Mouse (Mus musculus) embryonic facial prominence, embryonic 11.5 days (tissue): ENCODE measurements around the gene Celf2. TPM values are rescaled to one million over a fixed set of nuclear protein-coding genes. Genes with fewer than 3 reads are reported as not detected.

Experiments used
- ATAC-seq: fragments of 200-750 bp; cut with Nextera tagmentation; replicated peaks from 2 replicates; pipeline ENCODE4 v1.8.0; 2017; ENCODE audit warnings: low read depth; ENCODE audit not compliant: insufficient number of reproducible peaks, low FRiP score, low TSS enrichment
- DNase-seq: peaks from one replicate; pipeline ENCODE4 v3.0.0-alpha.2; 2015; ENCODE audit warnings: low spot score
- H3K27ac ChIP-seq: fragments of 300-500 bp; sonication (generic); replicated peaks from 2 replicates; pipeline ENCODE4 v1.5.1; 2014; ENCODE audit warnings: mild to moderate bottlenecking, low read depth, low read length, control low read depth
- H3K27me3 ChIP-seq: fragments of 300-500 bp; sonication (generic); 2 replicates; pipeline ENCODE4 v1.6.1; 2014; ENCODE audit warnings: mild to moderate bottlenecking, low read length, moderate library complexity, mixed read lengths; ENCODE audit not compliant: control insufficient read depth, insufficient read depth
- H3K36me3 ChIP-seq: fragments of 300-500 bp; sonication (generic); replicated peaks from 2 replicates; pipeline ENCODE4 v1.6.1; 2014; ENCODE audit warnings: low read depth, mild to moderate bottlenecking, low read length, moderate library complexity, mixed read lengths; ENCODE audit not compliant: control insufficient read depth, insufficient read depth
- H3K4me1 ChIP-seq: fragments of 300-500 bp; sonication (generic); 2 replicates; pipeline ENCODE4 v1.6.1; 2014; ENCODE audit warnings: low read length, mixed read lengths; ENCODE audit not compliant: control insufficient read depth, insufficient read depth
- H3K4me2 ChIP-seq: fragments of 300-500 bp; sonication (generic); 2 replicates; pipeline ENCODE4 v1.6.1; 2014; ENCODE audit warnings: low read depth, mild to moderate bottlenecking, control low read depth, low read length, moderate library complexity
- H3K4me3 ChIP-seq: fragments of 300-500 bp; sonication (generic); 2 replicates; pipeline ENCODE4 v1.5.1; 2014; ENCODE audit warnings: low read depth, low read length, control low read depth
- H3K9ac ChIP-seq: fragments of 300-500 bp; sonication (generic); replicated peaks from 2 replicates; pipeline ENCODE4 v1.6.1; 2014; ENCODE audit warnings: mild to moderate bottlenecking, control low read depth, low read length
- H3K9me3 ChIP-seq: fragments of 300-500 bp; sonication (generic); replicated peaks from 2 replicates; pipeline ENCODE4 v1.6.1; 2016; ENCODE audit warnings: mild to moderate bottlenecking, low read length, inconsistent platforms, mixed read lengths; ENCODE audit not compliant: control insufficient read depth
- WGBS: fragments of 180-500 bp; shearing (Covaris S2); extraction: QIAGEN DNeasy Blood & Tissue Kit; methylation state at CpG from one replicate; pipeline ENCODE4 v1.1.7; 2014; 5-methylcytosine and 5-hydroxymethylcytosine counted together
- polyA plus RNA-seq: library from polyadenylated mRNA; unstranded; fragments of >200 nt; fragmentation: Nextera tagmentation; extraction: Ambion mirVana; gene quantifications from 2 replicates; pipeline ENCODE4 v1.2.1, GENCODE M21; 2014

Gene Celf2
- polyA plus RNA-seq, 1 experiment from 2014 or later = 43.2 TPM

DNA sequence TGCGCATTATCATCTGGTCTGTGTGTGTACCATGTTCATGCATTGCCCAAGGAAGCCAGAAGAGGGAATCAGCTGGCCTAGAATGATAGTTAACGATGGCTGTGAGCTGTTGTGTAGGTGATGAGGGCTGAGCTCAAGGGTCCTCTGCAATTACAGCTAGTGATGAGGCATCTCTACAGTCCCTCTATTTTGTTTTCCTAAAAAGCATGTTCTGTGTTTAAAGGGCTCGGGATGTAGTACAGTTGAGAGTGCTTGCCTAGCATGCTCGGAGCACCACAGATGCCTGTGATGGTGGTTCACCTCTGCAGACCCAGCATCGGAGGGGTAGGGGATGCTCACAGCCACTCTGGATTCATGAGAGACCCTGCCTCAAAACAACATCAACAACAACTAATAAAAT is 416.7 kb downstream of the Celf2 start:
- Histone ChIP-seq H3K27me3 (no peaks in the 10 kb centered on the region), H3K4me1 (no peaks in the 10 kb centered on the region), H3K9ac (no peak overlapping the region), H3K9me3 (no peaks in the 10 kb centered on the region), H3K27ac (no peak overlapping the region), H3K4me2 (no peak overlapping the region), H3K36me3 (no peaks in the 10 kb centered on the region), H3K4me3 (no peak overlapping the region)
- ATAC-seq (no peak), DNase-seq (no peak)
- WGBS = 91% methylated on average over 5 of the region's 5 CpGs

- H3K9ac ChIP-seq = no peak overlapping the region
- H3K27ac ChIP-seq = no peak overlapping the region
- H3K4me2 ChIP-seq = no peak overlapping the region
- no peaks in the 10 kb centered on the region for H3K9me3 ChIP-seq
- ATAC-seq = no peak
- 79% methylated on average over 1 of the region's 1 CpGs for WGBS
- H3K4me3 ChIP-seq = no peak overlapping the region
- H3K27me3 ChIP-seq = no peaks in the 10 kb centered on the region
- H3K36me3 ChIP-seq = no peaks in the 10 kb centered on the region
- no peak for DNase-seq
- H3K4me1 ChIP-seq = no peaks in the 10 kb centered on the region
Observed at GRCm38 (mm10) chr2:7090496-7090895, 418.9 kb downstream of the Celf2 start.

DNA sequence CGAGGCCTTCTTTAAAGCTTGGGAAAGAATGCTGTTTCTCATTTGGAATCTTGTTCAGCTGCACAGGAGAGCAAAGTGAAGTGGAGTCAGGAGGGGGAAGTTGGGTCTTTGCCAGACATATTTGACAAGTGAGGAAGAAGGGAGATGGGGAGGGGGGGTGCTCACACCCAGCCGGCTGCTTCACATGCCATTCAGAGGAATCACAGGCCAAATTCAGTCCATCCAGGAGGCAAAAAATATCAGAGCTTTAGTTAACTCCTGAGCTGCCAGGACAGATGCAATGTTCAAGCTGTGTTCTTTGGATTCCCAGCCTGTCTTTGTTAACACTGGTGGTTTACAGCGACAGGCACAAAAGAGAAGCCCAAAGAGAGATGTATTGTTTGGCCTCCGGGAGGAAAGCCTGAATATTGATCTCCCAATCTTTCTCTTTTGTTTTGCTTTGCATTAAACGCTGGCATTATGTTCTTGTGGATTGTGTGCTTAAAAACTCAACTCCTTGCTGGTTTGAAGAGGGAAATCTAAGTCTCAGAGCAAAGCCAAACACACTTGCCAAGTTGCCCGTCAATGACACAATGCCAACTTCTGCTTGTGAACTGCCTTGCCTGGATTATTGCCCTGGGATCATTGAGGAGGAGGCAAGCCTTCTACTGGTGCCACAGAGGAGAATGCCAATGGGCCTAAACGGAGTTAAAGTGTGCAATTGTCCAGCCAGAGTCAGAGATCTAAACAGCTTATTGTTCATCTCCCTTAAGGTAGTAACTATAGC is 420.1 kb downstream of the Celf2 start:
- H3K9me3 ChIP-seq = no peaks in the 10 kb centered on the region
- 23% methylated on average over 7 of the region's 7 CpGs for WGBS
- H3K4me3 ChIP-seq = no peak overlapping the region
- no peak overlapping the region for H3K4me2 ChIP-seq
- no peaks in the 10 kb centered on the region for H3K4me1 ChIP-seq
- ATAC-seq (peak; percentile 72; the same call in 1 of the 2 replicates), DNase-seq (peak; percentile 74)
- H3K27ac ChIP-seq = no peak overlapping the region; the same call in 1 of the 2 replicates
- H3K27me3 ChIP-seq = no peaks in the 10 kb centered on the region
- H3K36me3 ChIP-seq = no peaks in the 10 kb centered on the region
- H3K9ac ChIP-seq = no peak overlapping the region

GRCm38 (mm10) chr2:7088536-7088935 is 420.8 kb downstream of the Celf2 start:
- H3K27ac ChIP-seq = no peak overlapping the region
- no peaks in the 10 kb centered on the region for H3K4me1 ChIP-seq
- no peak overlapping the region for H3K4me3 ChIP-seq
- no peak overlapping the region for H3K4me2 ChIP-seq
- WGBS = 34% methylated on average over 4 of the region's 4 CpGs
- no peak overlapping the region for H3K9ac ChIP-seq
- no peaks in the 10 kb centered on the region for H3K9me3 ChIP-seq
- ATAC-seq = no peak
- no peaks in the 10 kb centered on the region for H3K36me3 ChIP-seq
- no peaks in the 10 kb centered on the region for H3K27me3 ChIP-seq
- DNase-seq = peak; percentile 38

GRCm38 (mm10) chr2:7087480-7087879 is 421.9 kb downstream of the Celf2 start:
- H3K9ac ChIP-seq = no peak overlapping the region
- no peaks in the 10 kb centered on the region for H3K36me3 ChIP-seq
- H3K27me3 ChIP-seq = no peaks in the 10 kb centered on the region
- no peaks in the 10 kb centered on the region for H3K4me1 ChIP-seq
- ATAC-seq = no peak
- DNase-seq = no peak
- no peak overlapping the region for H3K4me3 ChIP-seq
- H3K4me2 ChIP-seq = no peak overlapping the region
- 77% methylated on average over 14 of the region's 14 CpGs for WGBS
- H3K9me3 ChIP-seq = no peaks in the 10 kb centered on the region
- no peak overlapping the region for H3K27ac ChIP-seq

- ATAC-seq (no peak), DNase-seq (no peak)
Observed at GRCm38 (mm10) chr2:7083489-7084090, 425.8 kb downstream of the Celf2 start.

GRCm38 (mm10) chr2:7082376-7083025 is 426.9 kb downstream of the Celf2 start:
- 79% methylated on average over 9 of the region's 9 CpGs for WGBS
- 0 out of 2 replicates have a peak overlapping the region, but pooled peaks have one; percentile 4 for H3K9ac ChIP-seq

More at GRCm38 (mm10) chr2:7083489-7084090, 425.8 kb downstream of the Celf2 start:
- Histone ChIP-seq H3K9ac (no peak overlapping the region), H3K27me3 (no peaks in the 10 kb centered on the region), H3K36me3 (no peaks in the 10 kb centered on the region), H3K4me1 (no peaks in the 10 kb centered on the region; the same call in 1 of the 2 replicates), H3K27ac (no peak overlapping the region), H3K9me3 (no peaks in the 10 kb centered on the region), H3K4me3 (no peak overlapping the region), H3K4me2 (no peak overlapping the region)
- WGBS = 84% methylated on average over 4 of the region's 4 CpGs

More at GRCm38 (mm10) chr2:7082376-7083025, 426.9 kb downstream of the Celf2 start:
- no peaks in the 10 kb centered on the region; the same call in 1 of the 2 replicates for H3K4me1 ChIP-seq
- H3K4me2 ChIP-seq = no peak overlapping the region
- no peaks in the 10 kb centered on the region for H3K9me3 ChIP-seq
- DNase-seq (no peak), ATAC-seq (no peak)
- H3K27ac ChIP-seq = no peak overlapping the region
- H3K4me3 ChIP-seq = no peak overlapping the region
- no peaks in the 10 kb centered on the region for H3K27me3 ChIP-seq
- no peaks in the 10 kb centered on the region for H3K36me3 ChIP-seq
